ENCODE assay signal across 20 mouse cellular contexts in genomic region chr3:16872337-16873117, GRCm38 (mm10).
A peak's percentile ranks its signal among the peaks of the same experiment; 100 is the strongest.
DNase-seq lines count a peak whose midpoint lies in the region; ATAC-seq and TF ChIP-seq lines count a peak whose summit lies in the region.
"Had no signal": no experiment of that assay in that cellular context is flagged by ENCODE, and none has a peak within 500 bp of the region (broad histone marks: within the 10 kb centered on the region; RNA-seq: fewer than 3 reads in every experiment).

No protein-coding gene starts in this region.

- WGBS in hindbrain, embryonic 12.5 days = 52% methylated on average over 2 of the region's 2 CpGs
- WGBS in midbrain, embryonic 14.5 days = 56% methylated on average over 2 of the region's 2 CpGs
- 60% methylated on average over 2 of the region's 2 CpGs for WGBS in kidney, adult 2 months

- H3K9me3 ChIP-seq in hindbrain, embryonic 12.5 days (replicated peaks) = no peaks in the 10 kb centered on the region
- no peaks in the 10 kb centered on the region for H3K9me3 ChIP-seq in midbrain, embryonic 14.5 days (ENCODE audit: control insufficient read depth, low read length)
- H3K9me3 ChIP-seq: heart, embryonic 15.5 days had no signal

- H3K27me3 ChIP-seq in hindbrain, embryonic 12.5 days = no peaks in the 10 kb centered on the region
- H3K27me3 ChIP-seq in midbrain, embryonic 14.5 days (ENCODE audit: control insufficient read depth, insufficient read depth, low read length) = no peaks in the 10 kb centered on the region
- no peaks in the 10 kb centered on the region for H3K27me3 ChIP-seq in kidney, adult 2 months (replicated peaks; ENCODE audit: control insufficient read depth, insufficient read depth, low read length)
- H3K27me3 ChIP-seq: heart, embryonic 15.5 days; Patski had no signal

- no peak for TF ChIP-seq CTCF in kidney, adult 2 months (conservative IDR thresholded peaks at IDR 0.05; ENCODE audit: insufficient read depth, insufficient read length, low read depth, low read length)

- peak; percentile 12 to 13 for DNase-seq in left cerebral cortex, adult 18-20 months (ENCODE audit: low spot score in 2 of 2)
- no peak for DNase-seq in left cerebral cortex, postnatal 4 days
- DNase-seq in brain, adult 2 months (ENCODE audit: low read depth, low spot score) = peak; percentile 53
- no peak for DNase-seq in midbrain, embryonic 14.5 days
- DNase-seq in lung, postnatal 25 days (ENCODE audit: low spot score) = no peak
- DNase-seq in heart, postnatal 36 days = no peak
- no peak for DNase-seq in kidney, adult 2 months
- DNase-seq: cerebellum, adult 9-11 months; gastrocnemius, adult 2 months; heart, adult 11 months; kidney, adult 8-10 months; kidney, postnatal 25 days; layer of hippocampus, adult 9-11 months; lung, adult 18-20 months; lung, postnatal 36 days; retina, postnatal 1 day; thymus, postnatal 14 days had no signal

- TF ChIP-seq POLR2A in kidney, adult 2 months (IDR thresholded peaks at IDR 0.05; ENCODE audit: low read depth, low read length) = no peak

- peak overlapping the region; percentile 55; the same call in 1 of the 2 replicates for H3K27ac ChIP-seq in hindbrain, embryonic 12.5 days
- peak overlapping the region; percentile 60; the same call in 1 of the 2 replicates for H3K27ac ChIP-seq in midbrain, embryonic 14.5 days (replicated peaks; ENCODE audit: low read depth, low read length)
- no peak overlapping the region for H3K27ac ChIP-seq in kidney, adult 2 months (ENCODE audit: insufficient read depth, low read depth, low read length)
- H3K27ac ChIP-seq: gastrocnemius, adult 2 months; heart, embryonic 15.5 days had no signal

- H3K9ac ChIP-seq in hindbrain, embryonic 12.5 days = no peak overlapping the region
- H3K9ac ChIP-seq in midbrain, embryonic 14.5 days (replicated peaks; ENCODE audit: low read length) = no peak overlapping the region
- H3K9ac ChIP-seq: heart, embryonic 15.5 days had no signal

- peaks cover 3% of the 10 kb centered on the region; the same call in 1 of the 2 replicates for H3K4me1 ChIP-seq in hindbrain, embryonic 12.5 days
- H3K4me1 ChIP-seq in midbrain, embryonic 14.5 days (ENCODE audit: control insufficient read depth, insufficient read depth, low read length) = peaks cover 5% of the 10 kb centered on the region; the same call in 1 of the 2 replicates
- H3K4me1 ChIP-seq in kidney, adult 2 months (ENCODE audit: control insufficient read depth, insufficient read depth, low read length) = no peaks in the 10 kb centered on the region
- H3K4me1 ChIP-seq: heart, embryonic 15.5 days had no signal

- H3K4me3 ChIP-seq in hindbrain, embryonic 12.5 days = no peak overlapping the region
- H3K4me3 ChIP-seq in midbrain, embryonic 14.5 days (replicated peaks; ENCODE audit: low read depth, low read length) = no peak overlapping the region
- H3K4me3 ChIP-seq in kidney, adult 2 months (ENCODE audit: insufficient read depth, low read depth, low read length) = no peak overlapping the region
- H3K4me3 ChIP-seq: gastrocnemius, adult 2 months; heart, embryonic 15.5 days had no signal

- no peaks in the 10 kb centered on the region for H3K36me3 ChIP-seq in hindbrain, embryonic 12.5 days
- no peaks in the 10 kb centered on the region for H3K36me3 ChIP-seq in midbrain, embryonic 14.5 days (ENCODE audit: control insufficient read depth, insufficient read depth, low read length)
- H3K36me3 ChIP-seq in kidney, adult 2 months (ENCODE audit: control insufficient read depth, insufficient read depth, low read length) = no peaks in the 10 kb centered on the region
- H3K36me3 ChIP-seq: heart, embryonic 15.5 days had no signal

- no peak overlapping the region for H3K4me2 ChIP-seq in hindbrain, embryonic 12.5 days (replicated peaks)
- H3K4me2 ChIP-seq in midbrain, embryonic 14.5 days (ENCODE audit: low read length) = no peak overlapping the region
- H3K4me2 ChIP-seq: heart, embryonic 15.5 days had no signal

- intact Hi-C loops in left cerebral cortex, postnatal 4 days (cut with DNase I) = no loop called here
- intact Hi-C loops in heart, postnatal 36 days (cut with DNase I) = no loop called here

- ATAC-seq in hindbrain, embryonic 12.5 days (ENCODE audit: low FRiP score) = peak; percentile 49; the same call in 1 of the 2 replicates
- no peak for ATAC-seq in midbrain, embryonic 14.5 days (ENCODE audit: low FRiP score, low TSS enrichment)
- ATAC-seq: Patski had no signal

Comparison
In these comparisons a context has a peak if more than half of its experiments do, and no peak if none do; other contexts are left out.
1. DNase-seq: peak in left cerebral cortex, adult 18-20 months (2 of 2) and brain, adult 2 months (single experiment); none in left cerebral cortex, postnatal 4 days (single experiment), midbrain, embryonic 14.5 days (single experiment), lung, postnatal 25 days (single experiment), heart, postnatal 36 days (0 of 2) and kidney, adult 2 months (single experiment).